Comparison of ENCODE assay signal across 8 mouse cellular contexts in genomic region chr11:6178673-6179166, GRCm38 (mm10). TPM values are rescaled to one million over a fixed set of nuclear protein-coding genes. Genes with fewer than 3 reads are reported as not detected.
DNase-seq lines count a peak whose midpoint lies in the region; ATAC-seq lines count a peak whose summit lies in the region.

No protein-coding gene starts in this region.

- ATAC-seq in forebrain, embryonic 11.5 days (replicated peaks; ENCODE audit: low FRiP score) = no peak
- no peak for ATAC-seq in midbrain, embryonic 11.5 days (ENCODE audit: low FRiP score)
- no peak for ATAC-seq in midbrain, embryonic 16.5 days
- no peak for ATAC-seq in midbrain, embryonic 15.5 days (replicated peaks)

- H3K9ac ChIP-seq in forebrain, embryonic 11.5 days (ENCODE audit: low read length) = no peak overlapping the region
- no peak overlapping the region for H3K9ac ChIP-seq in midbrain, embryonic 11.5 days (ENCODE audit: low read length)
- no peak overlapping the region for H3K9ac ChIP-seq in midbrain, embryonic 16.5 days (ENCODE audit: low read depth, low read length)
- H3K9ac ChIP-seq in midbrain, embryonic 15.5 days = no peak overlapping the region

- H3K36me3 ChIP-seq in forebrain, embryonic 10.5 days (replicated peaks) = peaks cover 5% of the 10 kb centered on the region; the same call in 1 of the 2 replicates
- H3K36me3 ChIP-seq in forebrain, embryonic 11.5 days (ENCODE audit: control insufficient read depth, insufficient read depth, low read length) = no peaks in the 10 kb centered on the region
- H3K36me3 ChIP-seq in midbrain, embryonic 11.5 days (ENCODE audit: control insufficient read depth, insufficient read depth, low read length) = no peaks in the 10 kb centered on the region
- no peaks in the 10 kb centered on the region for H3K36me3 ChIP-seq in midbrain, embryonic 16.5 days (ENCODE audit: control insufficient read depth, insufficient read depth, low read length)
- H3K36me3 ChIP-seq in midbrain, embryonic 15.5 days (replicated peaks) = no peaks in the 10 kb centered on the region

- peaks cover 46% of the 10 kb centered on the region for H3K4me1 ChIP-seq in forebrain, embryonic 10.5 days
- peaks cover 9% of the 10 kb centered on the region for H3K4me1 ChIP-seq in forebrain, embryonic 11.5 days (replicated peaks; ENCODE audit: control insufficient read depth, insufficient read depth, low read length)
- H3K4me1 ChIP-seq in midbrain, embryonic 11.5 days (ENCODE audit: control insufficient read depth, insufficient read depth, low read length) = peaks cover 23% of the 10 kb centered on the region
- peaks cover 16% of the 10 kb centered on the region for H3K4me1 ChIP-seq in midbrain, embryonic 16.5 days (ENCODE audit: control insufficient read depth, insufficient read depth, low read length)
- H3K4me1 ChIP-seq in midbrain, embryonic 15.5 days = peaks cover 16% of the 10 kb centered on the region

- no peaks in the 10 kb centered on the region for H3K27me3 ChIP-seq in forebrain, embryonic 10.5 days (ENCODE audit: poor library complexity, severe bottlenecking)
- H3K27me3 ChIP-seq in forebrain, embryonic 11.5 days (ENCODE audit: control insufficient read depth, insufficient read depth, low read length) = no peaks in the 10 kb centered on the region
- H3K27me3 ChIP-seq in midbrain, embryonic 11.5 days (ENCODE audit: control insufficient read depth, insufficient read depth, low read length) = no peaks in the 10 kb centered on the region
- H3K27me3 ChIP-seq in midbrain, embryonic 16.5 days (ENCODE audit: control insufficient read depth, insufficient read depth, low read depth, low read length) = no peaks in the 10 kb centered on the region
- no peaks in the 10 kb centered on the region for H3K27me3 ChIP-seq in midbrain, embryonic 15.5 days (replicated peaks)

- intact Hi-C loops in gastrocnemius, postnatal 14 days (cut with DNase I; ENCODE audit: low total_unique reads) = no loop called here

- no peak for DNase-seq in forebrain, embryonic 10.5 days (ENCODE audit: extremely low spot score, low spot score)
- DNase-seq in forebrain, embryonic 11.5 days (ENCODE audit: low spot score) = no peak
- peak; percentile 89 for DNase-seq in midbrain, embryonic 11.5 days (ENCODE audit: low spot score, missing footprints)
- DNase-seq in heart, postnatal 4 days = peak; percentile 19
- DNase-seq in gastrocnemius, postnatal 14 days = no peak
- no peak for DNase-seq in adrenal gland, adult 18-20 months (ENCODE audit: low spot score in 2 of 2)

- H3K4me3 ChIP-seq in forebrain, embryonic 10.5 days = no peak overlapping the region
- no peak overlapping the region for H3K4me3 ChIP-seq in forebrain, embryonic 11.5 days (ENCODE audit: low read depth, low read length)
- H3K4me3 ChIP-seq in midbrain, embryonic 11.5 days (ENCODE audit: low read depth, low read length) = no peak overlapping the region
- no peak overlapping the region for H3K4me3 ChIP-seq in midbrain, embryonic 16.5 days (ENCODE audit: low read depth, low read length)
- H3K4me3 ChIP-seq in midbrain, embryonic 15.5 days = no peak overlapping the region

- H3K27ac ChIP-seq in forebrain, embryonic 10.5 days = peak overlapping the region; percentile 65
- H3K27ac ChIP-seq in forebrain, embryonic 11.5 days (ENCODE audit: low read depth, low read length) = no peak overlapping the region
- no peak overlapping the region; the same call in 1 of the 2 replicates for H3K27ac ChIP-seq in midbrain, embryonic 11.5 days (ENCODE audit: low read depth, low read length)
- no peak overlapping the region for H3K27ac ChIP-seq in midbrain, embryonic 16.5 days (ENCODE audit: low read length)
- H3K27ac ChIP-seq in midbrain, embryonic 15.5 days = 0 out of 2 replicates have a peak overlapping the region, but pooled peaks have one; percentile 6

- no peak overlapping the region for H3K4me2 ChIP-seq in forebrain, embryonic 11.5 days (ENCODE audit: low read depth, low read length, severe bottlenecking)
- no peak overlapping the region for H3K4me2 ChIP-seq in midbrain, embryonic 11.5 days
- H3K4me2 ChIP-seq in midbrain, embryonic 16.5 days (ENCODE audit: low read length) = no peak overlapping the region
- H3K4me2 ChIP-seq in midbrain, embryonic 15.5 days = no peak overlapping the region

- no peaks in the 10 kb centered on the region; the same call in 1 of the 2 replicates for H3K9me3 ChIP-seq in forebrain, embryonic 10.5 days
- H3K9me3 ChIP-seq in forebrain, embryonic 11.5 days (ENCODE audit: control insufficient read depth, low read length) = no peaks in the 10 kb centered on the region
- H3K9me3 ChIP-seq in midbrain, embryonic 11.5 days (ENCODE audit: control insufficient read depth, low read length) = no peaks in the 10 kb centered on the region
- no peaks in the 10 kb centered on the region for H3K9me3 ChIP-seq in midbrain, embryonic 16.5 days (replicated peaks; ENCODE audit: control insufficient read depth, low read length, poor library complexity, severe bottlenecking)
- H3K9me3 ChIP-seq in midbrain, embryonic 15.5 days = no peaks in the 10 kb centered on the region

- 8% methylated on average over 2 of the region's 2 CpGs for WGBS in forebrain, embryonic 10.5 days
- 12% methylated on average over 2 of the region's 2 CpGs for WGBS in forebrain, embryonic 11.5 days
- 5% methylated on average over 2 of the region's 2 CpGs for WGBS in midbrain, embryonic 11.5 days
- 6% methylated on average over 2 of the region's 2 CpGs for WGBS in midbrain, embryonic 16.5 days
- WGBS in midbrain, embryonic 15.5 days = 11% methylated on average over 2 of the region's 2 CpGs

RNA-seq across cellular contexts. Expression of gene A730071L15Rik, which starts 21.1 kb away (rescaled TPM):
- 0.57 TPM in 2 replicates for polyA plus RNA-seq in forebrain, embryonic 10.5 days (2016; fragmentation: Nextera tagmentation; extraction: Ambion mirVana)
- 0.55 and 0.72 TPM in 2 replicates for polyA plus RNA-seq in forebrain, embryonic 11.5 days (2014; fragmentation: Nextera tagmentation; extraction: Ambion mirVana)
- polyA plus RNA-seq in midbrain, embryonic 11.5 days (2014; fragmentation: Nextera tagmentation; extraction: Ambion mirVana) = 0.41 and 0.57 TPM in 2 replicates
- polyA plus RNA-seq in midbrain, embryonic 16.5 days (2015; fragmentation: Nextera tagmentation; extraction: Ambion mirVana) = 0.51 and 0.63 TPM in 2 replicates
- total RNA-seq in heart, postnatal 4 days (2021) = under 1 TPM in 1 of 2 experiments, not detected in 1; 0.20 TPM
- 0.48 and 0.56 TPM in 2 replicates for polyA plus RNA-seq in midbrain, embryonic 15.5 days (2015; fragmentation: Nextera tagmentation; extraction: Ambion mirVana)
- under 1 TPM in 1 of 2 experiments, not detected in 1; 0.21 TPM for total RNA-seq in gastrocnemius, postnatal 14 days (2021)
- total RNA-seq in adrenal gland, adult 18-20 months (2021) = under 1 TPM in 1 of 2 experiments, not detected in 1; 0.42 TPM

RNA-seq across cellular contexts. Expression of gene Nudcd3, which starts 21.5 kb away (rescaled TPM):
- polyA plus RNA-seq in forebrain, embryonic 10.5 days (2016; fragmentation: Nextera tagmentation; extraction: Ambion mirVana) = 56.5 and 57.3 TPM in 2 replicates
- polyA plus RNA-seq in forebrain, embryonic 11.5 days (2014; fragmentation: Nextera tagmentation; extraction: Ambion mirVana) = 47.9 and 55.1 TPM in 2 replicates
- polyA plus RNA-seq in midbrain, embryonic 11.5 days (2014; fragmentation: Nextera tagmentation; extraction: Ambion mirVana) = 41.4 and 46.8 TPM in 2 replicates
- polyA plus RNA-seq in midbrain, embryonic 16.5 days (2015; fragmentation: Nextera tagmentation; extraction: Ambion mirVana) = 80.2 TPM in 2 replicates
- 10 to 100 TPM; 64.2 to 66.8 TPM for total RNA-seq in heart, postnatal 4 days (2021)
- polyA plus RNA-seq in midbrain, embryonic 15.5 days (2015; fragmentation: Nextera tagmentation; extraction: Ambion mirVana) = 73.8 and 77.2 TPM in 2 replicates
- 10 to 100 TPM; 54.4 to 57.1 TPM for total RNA-seq in gastrocnemius, postnatal 14 days (2021)
- total RNA-seq in adrenal gland, adult 18-20 months (2021) = 10 to 100 TPM; 54.9 to 64.9 TPM

RNA-seq across cellular contexts. Expression of gene Npc1l1, which starts 51.2 kb away (rescaled TPM):
- polyA plus RNA-seq in forebrain, embryonic 10.5 days (2016; fragmentation: Nextera tagmentation; extraction: Ambion mirVana) = not detected in 2 replicates
- not detected in 2 replicates for polyA plus RNA-seq in forebrain, embryonic 11.5 days (2014; fragmentation: Nextera tagmentation; extraction: Ambion mirVana)
- not detected in 2 replicates for polyA plus RNA-seq in midbrain, embryonic 11.5 days (2014; fragmentation: Nextera tagmentation; extraction: Ambion mirVana)
- 0.08 and 0.14 TPM in 2 replicates for polyA plus RNA-seq in midbrain, embryonic 16.5 days (2015; fragmentation: Nextera tagmentation; extraction: Ambion mirVana)
- under 1 TPM in 1 of 2 experiments, not detected in 1; 0.07 TPM for total RNA-seq in heart, postnatal 4 days (2021)
- 0.06 and 0.08 TPM in 2 replicates for polyA plus RNA-seq in midbrain, embryonic 15.5 days (2015; fragmentation: Nextera tagmentation; extraction: Ambion mirVana)
- under 1 TPM; 0.06 to 0.13 TPM for total RNA-seq in gastrocnemius, postnatal 14 days (2021)
- total RNA-seq in adrenal gland, adult 18-20 months (2021) = under 1 TPM in 1 of 2 experiments, not detected in 1; 0.06 TPM

Comparison
In these comparisons a context has a peak if more than half of its experiments do, and no peak if none do; other contexts are left out.
1. H3K27ac ChIP-seq: peak in forebrain, embryonic 10.5 days (single experiment) and midbrain, embryonic 15.5 days (single experiment); none in forebrain, embryonic 11.5 days (single experiment), midbrain, embryonic 11.5 days (single experiment) and midbrain, embryonic 16.5 days (single experiment).
2. DNase-seq: peak in midbrain, embryonic 11.5 days (single experiment) and heart, postnatal 4 days (single experiment); none in forebrain, embryonic 10.5 days (single experiment), forebrain, embryonic 11.5 days (single experiment), gastrocnemius, postnatal 14 days (single experiment) and adrenal gland, adult 18-20 months (0 of 2).